Mouse (Mus musculus): ENCODE data around the gene Apc2. TPM values are rescaled to one million over a fixed set of nuclear protein-coding genes. Genes with fewer than 3 reads are reported as not detected.

Gene Apc2
- total RNA-seq, 2 experiments from 2014 or later, result 6.0 to 6.2 TPM

DNA sequence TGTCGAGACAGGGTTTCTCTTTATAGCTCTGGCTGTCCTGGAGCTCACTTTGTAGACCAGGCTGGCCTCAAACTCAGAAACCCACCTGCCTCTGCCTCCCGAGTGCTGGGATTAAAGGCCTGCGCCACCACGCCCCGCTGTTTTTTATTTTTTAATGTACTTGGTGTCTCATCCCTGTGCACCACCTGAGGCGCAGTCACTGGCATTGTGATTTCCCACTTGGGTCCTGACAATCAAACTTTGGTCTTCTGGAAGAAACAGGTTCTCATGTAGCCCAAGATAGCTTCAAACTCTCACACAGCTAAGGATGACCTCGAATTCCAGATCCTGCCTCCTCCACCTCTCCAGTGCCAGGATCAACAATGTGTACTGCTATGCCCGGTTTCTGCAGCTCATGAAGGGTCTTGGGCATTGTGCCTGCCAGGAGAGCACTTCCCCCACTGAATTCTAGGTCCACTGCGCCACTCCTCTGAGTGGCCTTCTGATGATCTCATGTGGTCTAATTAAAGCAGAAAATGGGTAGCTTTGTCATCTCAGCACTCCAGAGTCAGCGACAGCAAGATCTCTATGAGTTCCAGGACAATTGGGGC lies 32.9 kb upstream of the Apc2 start:
- no peak for DNase-seq

DNA sequence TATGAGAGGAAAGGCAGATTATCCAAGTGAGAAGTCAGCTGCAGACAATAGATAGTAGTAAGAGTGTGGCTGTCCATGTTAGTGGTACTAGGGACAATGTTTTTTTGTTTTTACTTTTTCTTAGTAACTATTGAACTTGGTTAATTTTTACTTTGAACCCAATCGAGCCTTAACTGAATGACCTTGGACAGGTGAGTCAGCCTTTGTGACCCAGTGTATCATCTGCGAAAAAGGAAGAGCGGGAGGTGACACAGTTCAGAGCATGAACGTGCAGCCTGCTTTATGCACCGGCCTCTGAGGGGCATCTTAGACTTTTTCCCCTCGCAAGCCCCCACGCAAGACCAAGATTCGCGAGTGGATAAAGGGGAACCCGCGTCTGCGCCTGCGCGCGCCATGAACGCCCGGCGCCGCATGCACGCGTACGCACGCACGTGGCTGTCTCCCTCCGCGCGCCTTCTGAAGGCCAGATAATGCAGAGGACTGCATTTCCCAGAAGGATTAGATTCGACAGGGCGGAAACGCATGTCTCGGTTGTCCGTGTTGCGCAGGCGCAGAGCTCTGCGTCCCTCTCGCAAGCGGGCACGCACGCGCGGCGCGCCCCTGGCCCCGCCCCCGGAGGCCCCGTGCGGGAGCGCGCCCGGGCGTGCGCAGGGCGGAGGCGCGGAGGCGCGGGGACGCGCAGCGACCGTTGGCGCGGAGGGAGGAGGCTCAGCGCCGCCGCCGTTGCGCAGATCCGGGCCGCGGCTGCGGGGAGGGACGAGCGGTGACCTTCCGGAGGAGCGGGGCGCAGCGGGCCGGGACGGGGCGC lies 31.2 kb upstream of the Apc2 start:
- DNase-seq, result peak; percentile 99

DNA sequence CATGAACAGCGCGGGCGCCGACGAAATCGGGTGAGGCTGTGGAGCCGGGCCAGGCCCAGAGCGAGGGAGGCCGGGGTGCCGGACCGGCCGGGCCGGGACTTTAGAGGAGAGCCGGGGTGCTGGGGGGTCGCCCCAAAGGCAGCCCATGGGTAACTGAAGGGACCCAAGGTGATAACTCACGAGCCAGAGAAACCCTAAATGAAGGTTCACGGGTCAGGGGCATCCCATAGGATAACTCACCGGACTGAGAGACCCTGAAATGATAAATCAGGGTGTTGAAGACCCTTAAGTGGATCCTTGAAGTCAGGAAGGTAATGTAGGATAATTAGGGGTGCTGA lies 30.7 kb upstream of the Apc2 start:
- DNase-seq, result no peak

DNA sequence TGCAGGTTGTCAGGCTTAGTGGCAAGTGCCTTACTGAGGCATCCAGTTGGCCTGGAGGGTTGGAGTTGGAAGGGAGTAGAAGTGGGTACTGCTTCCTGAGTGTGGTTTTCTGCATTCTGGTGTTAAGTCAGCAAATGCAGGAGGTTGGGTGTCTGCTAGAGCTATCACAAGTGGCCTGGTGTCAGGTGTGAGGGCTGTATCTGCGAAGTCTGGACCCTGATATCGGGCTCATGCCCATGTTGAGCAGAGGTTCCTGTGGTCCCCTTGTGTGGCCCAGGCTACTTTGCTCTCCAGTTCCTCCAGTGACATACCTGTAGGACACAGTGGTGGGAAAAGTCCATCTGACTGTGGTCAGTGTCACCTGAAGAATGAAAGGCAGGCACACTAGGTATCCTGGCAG lies 25.7 kb upstream of the Apc2 start:
- no peak for DNase-seq

DNA sequence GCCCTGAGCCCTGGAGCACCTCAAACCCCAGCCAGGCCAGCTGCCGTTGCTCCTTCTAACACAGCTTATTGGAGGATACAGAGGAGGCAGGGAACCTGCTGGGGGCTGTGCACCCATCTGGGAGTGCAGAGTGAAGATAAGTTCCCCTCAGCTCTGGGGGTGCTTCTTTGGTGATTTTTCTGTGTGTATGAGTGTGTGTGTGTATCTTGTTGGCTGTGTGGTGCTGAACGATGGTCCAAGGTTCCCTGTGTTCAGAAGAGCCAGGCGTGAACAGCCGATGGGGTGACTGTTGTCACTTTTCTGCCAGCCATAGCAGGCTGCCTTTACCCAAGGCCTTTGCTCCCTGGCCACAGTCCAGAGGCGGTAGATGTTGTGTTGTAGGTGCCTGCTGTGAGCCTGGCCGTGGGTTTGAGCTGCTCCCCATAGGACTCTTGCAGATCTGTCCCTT lies 25.0 kb upstream of the Apc2 start:
- DNase-seq, result no peak

DNA sequence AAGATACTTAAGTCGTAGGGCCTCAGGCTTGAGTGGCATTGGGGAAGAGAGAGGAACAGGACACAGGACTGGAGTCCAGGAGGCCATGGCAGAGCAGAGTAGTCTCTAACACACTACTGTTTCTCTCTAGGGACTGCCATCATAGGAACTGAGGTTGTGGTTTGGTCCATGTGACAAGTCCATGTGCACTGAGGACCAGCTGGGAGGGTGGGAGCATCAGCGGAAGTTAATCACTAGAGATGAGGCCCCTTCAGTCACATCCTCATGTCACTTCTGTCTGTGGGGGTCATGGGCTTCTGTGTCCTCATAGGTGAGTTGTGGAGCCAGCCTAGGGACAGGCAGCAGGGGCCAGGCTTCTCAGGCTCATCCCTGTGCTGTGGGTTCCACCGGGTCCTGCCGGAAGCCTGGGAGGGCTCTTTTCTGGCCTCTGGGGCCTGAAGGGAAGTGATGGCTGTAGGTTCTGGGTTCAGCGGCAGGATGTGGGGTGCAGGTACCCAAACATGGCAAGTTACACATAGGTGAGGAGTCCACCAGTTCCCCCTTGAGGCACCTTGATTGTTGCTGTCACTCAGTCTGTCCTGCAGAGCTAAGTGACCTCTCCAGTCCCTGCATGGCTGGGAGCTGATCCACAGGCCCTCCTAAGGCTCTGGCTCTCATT lies 24.5 kb upstream of the Apc2 start:
- no peak for DNase-seq

DNA sequence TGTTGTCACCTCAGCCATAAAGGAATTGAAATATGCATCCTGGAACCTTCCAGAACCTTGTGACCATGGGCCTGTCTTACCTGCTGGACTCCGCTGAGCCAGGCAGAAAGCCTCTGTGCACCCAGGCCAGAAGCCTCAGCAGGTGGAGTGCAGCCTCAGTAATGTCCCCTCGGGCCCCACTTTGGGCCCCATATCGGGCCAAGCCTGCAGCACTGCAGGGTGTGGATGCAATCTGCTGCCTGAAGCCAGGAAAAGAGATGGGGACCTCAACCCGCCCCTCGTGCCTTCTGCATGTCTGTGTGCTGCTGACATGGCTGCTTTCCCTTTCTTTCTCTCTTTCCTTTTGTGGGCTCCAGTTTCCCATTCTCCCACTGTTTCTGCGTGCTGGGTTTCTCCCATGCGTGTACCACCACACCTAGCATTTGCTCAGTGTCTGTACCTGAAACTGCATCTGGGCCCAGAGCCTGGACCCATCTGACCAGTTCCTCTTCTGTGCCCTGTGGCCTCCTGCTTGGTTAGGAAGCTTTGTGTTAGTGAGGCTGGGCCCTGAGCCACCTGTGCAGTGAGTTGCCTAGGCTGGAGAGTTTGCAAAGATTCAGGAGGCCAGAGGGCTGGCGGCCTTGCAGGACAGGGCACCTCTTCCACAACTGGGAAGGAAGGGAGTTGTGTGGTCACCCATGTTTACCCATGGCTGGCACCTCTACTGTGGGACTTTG lies 23.7 kb upstream of the Apc2 start:
- no peak for DNase-seq

DNA sequence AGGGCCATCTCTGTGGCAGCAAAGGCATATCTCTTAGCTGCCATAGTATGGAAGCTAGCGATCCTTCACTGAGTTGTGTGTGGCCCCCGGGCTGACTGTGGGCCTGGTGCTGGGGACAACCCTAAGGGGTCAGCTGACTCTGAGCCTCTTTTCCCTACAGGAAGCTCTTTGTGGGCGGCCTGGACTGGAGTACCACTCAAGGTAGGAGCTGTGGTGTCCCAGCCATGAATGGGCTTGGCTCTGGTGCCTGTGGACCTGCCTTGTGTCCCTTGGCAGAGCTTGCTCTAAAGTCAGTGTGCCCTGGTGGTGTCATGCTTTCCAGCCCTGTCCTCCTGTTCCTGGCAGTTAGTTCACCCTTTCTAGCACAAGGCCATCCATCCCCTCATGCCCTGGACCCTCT lies 21.9 kb upstream of the Apc2 start:
- DNase-seq, result no peak

DNA sequence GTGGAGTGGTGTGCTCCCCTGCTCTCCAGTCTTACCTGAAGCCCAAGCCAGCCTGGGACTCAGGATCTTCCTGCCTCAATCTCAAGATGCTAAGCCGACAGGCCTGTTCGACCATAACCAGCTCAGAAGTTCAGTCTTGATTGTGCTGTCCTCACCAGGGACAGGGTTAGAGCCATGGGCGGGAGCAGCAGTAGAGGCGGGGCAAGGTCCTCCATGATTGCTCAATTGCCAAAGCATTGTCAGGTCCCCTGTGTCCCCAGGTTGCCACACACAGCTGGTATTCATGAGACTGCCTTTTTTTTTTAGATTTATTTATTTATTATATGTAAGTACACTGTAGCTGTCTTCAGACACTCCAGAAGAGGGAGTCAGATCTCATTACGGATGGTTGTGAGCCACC lies 19.5 kb upstream of the Apc2 start:
- no peak for DNase-seq

DNA sequence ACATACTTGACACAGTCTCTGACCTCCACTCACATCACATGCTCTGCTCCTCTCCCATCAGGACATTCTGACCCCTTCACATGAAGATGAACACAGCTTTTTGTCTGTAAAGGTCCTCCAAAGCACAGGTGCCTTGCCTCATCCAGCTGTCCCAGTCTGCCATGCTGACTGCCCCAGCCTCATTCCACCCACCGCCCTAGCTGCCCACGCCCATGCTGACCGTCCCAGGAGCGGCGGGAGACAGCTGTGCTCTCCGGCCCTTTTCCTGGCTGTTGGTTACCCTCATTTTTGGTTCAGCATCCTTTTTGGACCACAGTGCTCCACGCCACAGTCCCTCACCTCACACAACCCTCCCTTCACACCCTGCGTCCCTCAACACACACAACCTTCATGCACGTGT lies 17.4 kb upstream of the Apc2 start:
- no peak for DNase-seq

DNA sequence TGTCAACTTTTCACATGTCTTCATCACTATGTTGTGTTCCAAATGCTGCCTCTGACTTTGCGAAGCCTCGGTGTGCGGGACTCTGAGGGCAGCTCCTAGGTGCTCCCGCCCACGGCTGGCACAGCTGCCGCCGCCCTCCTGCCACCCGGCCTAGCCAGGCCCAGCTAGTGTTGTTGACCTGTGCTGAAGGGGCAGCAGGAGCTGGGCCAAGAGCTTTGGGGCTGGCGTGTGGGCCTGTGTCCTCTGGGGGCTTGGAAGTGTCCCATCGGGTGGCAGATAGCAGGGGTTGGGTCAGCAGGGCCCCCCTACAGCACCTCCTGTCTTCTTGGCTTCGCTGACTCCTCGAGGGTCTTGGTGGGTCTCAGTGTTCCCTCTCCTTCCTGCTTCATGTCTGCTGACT lies 16.5 kb upstream of the Apc2 start:
- DNase-seq, result no peak

DNA sequence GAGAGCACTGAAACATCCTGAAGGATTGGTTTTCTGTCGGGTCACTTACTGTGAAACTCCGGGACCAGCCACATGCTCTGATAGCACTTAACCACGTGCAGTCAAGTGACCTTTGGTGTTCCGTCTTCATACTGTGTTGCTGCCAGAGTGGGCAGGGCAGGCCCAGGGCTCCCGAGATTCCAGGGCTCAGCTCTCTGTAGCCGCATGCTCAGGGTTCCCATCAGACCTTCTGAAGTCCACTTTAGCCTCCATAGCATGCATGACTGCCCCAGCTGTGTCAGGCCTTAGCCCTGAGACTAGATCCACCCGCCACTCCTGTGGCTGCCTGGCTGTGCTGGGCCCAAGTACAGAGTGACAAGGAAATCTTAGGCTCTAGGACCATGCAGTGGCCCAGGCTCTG lies 14.5 kb upstream of the Apc2 start:
- peak; percentile 63 for DNase-seq

DNA sequence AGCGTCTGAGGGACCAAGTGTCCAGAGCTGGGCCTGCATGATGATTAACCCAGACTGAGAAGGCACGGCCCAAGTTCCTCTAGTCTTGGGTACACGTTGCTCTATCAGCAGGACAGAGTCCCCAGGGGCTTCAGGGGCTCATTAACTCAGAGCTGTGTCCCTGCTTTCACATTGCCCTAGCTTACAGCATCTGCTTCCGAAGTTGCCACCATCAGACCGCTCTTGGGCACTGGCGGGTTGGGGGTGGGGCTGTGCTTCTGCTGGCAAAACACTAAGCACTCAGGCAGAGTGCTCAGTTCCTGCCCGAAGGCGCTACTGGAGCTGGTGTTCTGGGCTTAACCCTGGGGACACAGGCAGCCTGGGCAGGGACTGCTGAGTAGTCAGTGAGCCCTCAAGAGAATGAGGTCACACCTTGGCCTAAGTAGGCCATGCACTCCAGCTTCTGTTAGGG lies 13.8 kb upstream of the Apc2 start:
- peak; percentile 54 for DNase-seq

DNA sequence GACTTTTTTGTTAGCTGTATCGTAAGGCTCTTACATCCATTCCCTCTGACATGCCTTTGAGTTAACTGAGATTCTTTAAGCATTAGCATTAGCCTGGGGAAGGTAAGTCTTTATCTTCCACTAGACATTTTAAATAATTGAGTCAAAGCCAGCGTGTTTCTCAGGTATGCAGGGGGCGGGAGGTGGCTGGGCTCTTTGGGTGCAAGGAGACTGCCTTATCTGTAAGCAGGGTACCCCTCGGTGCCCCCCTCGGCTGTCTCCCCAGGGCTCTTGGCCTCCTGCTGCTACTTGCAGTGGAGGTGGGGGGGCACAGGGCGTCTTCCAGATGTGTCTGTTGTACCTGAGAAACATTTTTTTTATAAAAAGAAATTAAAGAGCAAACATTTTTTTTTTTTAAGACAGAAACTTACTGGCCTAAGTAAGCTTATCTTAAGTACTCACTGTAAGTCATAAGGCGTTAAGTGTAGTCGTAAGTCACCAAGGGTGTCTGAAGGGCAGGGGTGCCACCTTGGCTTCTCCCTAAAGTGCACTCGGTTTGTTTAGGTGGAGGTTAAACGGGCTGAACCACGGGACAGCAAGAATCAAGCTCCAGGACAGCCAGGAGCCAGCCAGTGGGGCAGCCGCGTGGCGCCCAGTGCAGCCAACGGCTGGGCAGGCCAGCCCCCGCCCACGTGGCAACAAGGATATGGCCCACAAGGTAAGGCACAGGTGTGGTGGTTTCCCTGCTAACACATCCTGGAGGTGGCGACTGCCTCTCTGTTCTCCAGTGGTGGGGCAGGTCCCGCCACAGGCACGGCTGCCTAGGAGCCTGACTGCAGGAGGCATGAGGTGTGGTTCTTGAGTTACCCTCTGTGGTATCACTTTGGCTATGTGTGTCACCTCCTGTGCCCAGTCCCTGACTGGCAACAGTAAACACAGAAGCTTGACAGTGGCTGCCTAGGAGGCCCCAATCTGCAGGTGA lies 13.0 kb upstream of the Apc2 start:
- no peak for DNase-seq

DNA sequence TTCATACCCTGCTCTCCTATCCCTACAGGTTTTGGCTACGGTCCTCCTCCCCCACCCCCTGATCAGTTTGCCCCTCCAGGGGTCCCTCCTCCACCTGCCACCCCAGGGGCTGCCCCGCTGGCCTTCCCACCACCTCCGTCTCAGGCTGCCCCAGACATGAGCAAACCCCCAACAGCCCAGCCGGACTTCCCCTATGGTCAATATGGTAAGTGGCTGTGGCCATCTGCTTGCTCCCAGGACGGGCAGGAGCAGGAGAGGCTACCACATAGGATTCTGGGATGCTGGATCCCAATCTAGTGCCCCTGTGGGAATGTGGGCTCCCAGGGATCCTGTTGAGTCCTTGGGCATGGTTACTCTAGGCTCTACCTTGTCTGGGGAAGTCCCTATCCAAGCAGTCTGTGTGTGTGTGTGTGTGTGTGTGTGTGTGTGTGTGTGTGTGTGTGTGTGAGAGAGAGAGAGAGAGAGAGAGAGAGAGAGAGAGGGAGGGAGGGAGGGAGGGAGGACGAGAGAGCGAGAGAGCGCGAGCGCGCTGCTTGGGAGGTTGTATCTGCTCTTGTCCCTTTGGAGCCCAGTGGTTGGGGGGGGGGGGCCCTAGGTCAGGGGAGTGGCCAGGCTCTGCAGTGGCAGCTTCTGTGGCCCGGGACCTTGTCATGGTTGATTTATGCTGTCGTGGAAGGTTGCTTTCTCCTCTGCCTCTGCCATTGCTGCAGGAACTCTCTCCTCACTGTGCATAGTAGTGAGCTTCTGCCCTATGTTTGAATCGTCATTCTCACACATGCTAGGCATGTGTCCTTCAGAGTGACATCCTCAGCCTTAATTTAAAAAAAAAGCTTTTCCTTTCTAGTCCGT lies 10.3 kb upstream of the Apc2 start:
- no peak for DNase-seq

DNA sequence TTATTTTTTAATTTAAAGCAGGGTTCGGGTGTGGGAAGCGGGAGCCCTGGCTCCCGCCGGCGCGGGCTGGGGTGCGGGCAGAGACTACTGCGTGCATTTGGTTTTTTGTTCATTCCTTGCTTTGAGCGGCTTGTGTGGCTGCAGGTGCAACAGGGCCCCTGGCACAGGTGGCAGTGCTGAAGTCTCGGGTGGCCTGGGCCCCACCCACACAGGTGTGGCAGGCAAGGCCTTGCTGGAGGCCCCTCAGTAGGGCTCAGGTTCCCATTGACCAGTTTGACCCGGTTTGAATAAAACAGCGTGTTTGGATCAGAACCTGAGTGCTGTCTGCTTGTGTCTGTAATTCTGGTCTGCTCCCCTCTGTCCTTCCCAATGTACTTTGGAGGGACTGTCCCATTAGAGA lies 7.7 kb upstream of the Apc2 start:
- no peak for DNase-seq

DNA sequence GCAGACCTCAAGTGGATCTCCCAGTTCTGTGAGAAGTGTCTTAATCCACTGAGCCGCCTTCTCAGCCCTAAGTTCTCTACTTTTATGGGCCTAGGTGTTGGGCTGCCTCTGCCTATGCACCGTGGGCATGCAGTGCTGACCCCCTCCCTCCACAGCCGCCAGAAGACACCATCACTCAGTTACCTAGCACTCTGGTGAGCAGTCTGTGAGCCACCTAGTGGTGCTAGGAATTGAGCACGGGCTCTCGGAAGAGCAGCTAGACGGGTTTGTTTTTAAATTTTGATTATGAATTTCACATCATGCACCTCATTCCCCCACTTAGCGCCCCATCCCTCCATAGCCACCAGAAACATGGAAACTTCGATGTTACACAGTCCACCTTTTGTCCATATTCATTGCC lies 7.1 kb upstream of the Apc2 start:
- no peak for DNase-seq

DNA sequence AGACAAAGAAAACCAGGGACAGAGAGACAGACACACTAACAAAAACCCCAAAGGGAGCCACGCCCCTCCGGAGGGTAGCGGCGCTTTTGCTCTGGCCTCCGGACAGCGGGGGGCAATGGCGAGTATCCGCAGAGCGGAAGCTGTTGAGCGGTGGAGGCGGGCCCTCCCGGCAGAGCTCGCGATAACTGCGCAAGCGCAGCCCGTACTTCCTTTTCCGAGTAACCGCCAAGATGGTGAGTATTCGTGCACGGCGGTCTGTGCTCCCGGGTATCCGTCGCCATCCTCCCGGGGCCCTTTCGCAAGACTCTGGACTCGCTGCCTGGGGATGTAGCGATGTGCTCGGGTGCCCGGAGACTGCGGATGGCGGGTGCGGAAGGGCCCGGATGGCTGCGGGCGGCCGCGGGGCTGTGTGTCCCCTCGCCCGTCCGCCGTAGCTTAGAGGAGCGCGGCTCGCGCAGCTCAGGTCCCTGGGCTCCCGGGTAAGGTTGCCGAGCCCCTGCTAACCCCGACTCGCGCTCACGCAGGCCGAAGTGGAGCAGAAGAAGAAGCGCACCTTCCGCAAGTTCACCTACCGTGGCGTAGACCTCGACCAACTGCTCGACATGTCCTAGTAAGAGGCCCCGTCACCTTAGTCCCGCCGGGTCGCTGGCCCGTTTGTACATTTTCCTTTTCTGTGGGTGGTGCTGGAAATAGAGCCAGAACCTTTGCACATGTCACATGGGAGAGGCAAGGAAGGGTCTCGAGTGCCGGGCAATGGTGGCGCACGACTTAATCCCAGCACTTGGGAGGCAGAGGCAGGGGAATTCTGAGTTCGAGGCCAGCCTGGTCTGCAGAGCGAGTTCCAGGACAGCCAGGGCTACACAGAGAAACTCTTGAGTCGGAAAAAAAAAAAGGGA lies 3.3 kb upstream of the Apc2 start, which contains the start of gene Rps15:
Rps15 (plus strand) TSS at position 203 of the 896 bp plus-strand sequence.
- DNase-seq, result peak; percentile 97

DNA sequence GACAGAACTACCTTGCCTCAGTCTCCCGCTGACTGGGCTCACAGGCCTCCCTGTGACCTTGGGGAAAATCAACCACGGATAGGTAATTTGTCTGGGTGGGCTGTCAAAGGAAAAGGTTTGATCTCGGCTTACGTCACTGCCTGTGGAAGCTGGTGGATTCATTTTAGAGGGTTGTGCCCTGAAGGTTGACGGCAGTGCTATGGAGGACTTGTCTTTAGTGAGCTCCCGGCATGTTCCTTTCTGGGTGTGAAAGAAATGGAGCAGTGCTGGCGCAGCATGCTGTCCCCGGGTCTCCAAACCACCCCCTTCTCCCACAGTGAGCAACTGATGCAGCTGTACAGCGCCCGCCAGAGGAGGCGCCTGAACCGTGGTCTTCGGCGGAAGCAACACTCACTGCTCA lies 2.5 kb upstream of the Apc2 start:
- no peak for DNase-seq

DNA sequence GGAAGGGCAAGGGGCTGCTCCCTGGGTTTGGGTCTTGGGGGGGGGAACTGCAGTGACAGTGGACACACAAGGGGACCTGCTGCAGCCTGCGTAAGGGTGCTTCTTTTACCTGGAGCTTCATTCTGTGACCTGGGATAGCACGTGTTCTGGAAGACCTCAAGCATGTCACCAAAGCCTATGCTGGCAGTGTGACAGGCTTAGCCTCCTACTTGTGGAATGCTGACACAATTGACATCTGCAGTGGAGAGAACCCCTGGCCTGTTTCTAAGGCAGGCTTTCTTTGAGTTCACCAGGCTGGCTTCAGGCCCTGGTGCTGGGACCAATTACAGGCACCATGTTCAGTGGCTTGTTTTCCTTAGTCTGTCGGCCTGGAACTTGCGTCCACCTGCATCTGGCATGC lies 1.5 kb upstream of the Apc2 start:
- DNase-seq, result no peak
